Mouse (Mus musculus) liver, postnatal 0 days (tissue): ENCODE results near the gene Trcg1.

ENCODE experiments used
- CTCF ChIP-seq: sonication (generic); IDR thresholded peaks from 2 replicates; pipeline ENCODE4 v1.5.1; 2016; ENCODE audit warnings: antibody characterized with exemption, low read depth
- EP300 ChIP-seq: IDR thresholded peaks from 2 replicates; pipeline ENCODE4 v1.6.1; 2016; ENCODE audit warnings: antibody characterized with exemption, low read depth, mild to moderate bottlenecking

- TF ChIP-seq CTCF (no peak), EP300 (no peak)
These were observed 23.7 kb upstream of the Trcg1 start for GRCm38 (mm10) chr9:57212448-57213222.
